Mouse (Mus musculus) liver, embryonic 14.5 days (tissue): Measurements from ENCODE around the gene Oas1h. TPM values are rescaled to one million over a fixed set of nuclear protein-coding genes. Genes with fewer than 3 reads are reported as not detected.

Source experiments
- ATAC-seq: fragments of 200-750 bp; cut with Nextera tagmentation; 2 replicates; pipeline ENCODE4 v1.8.0; 2017; ENCODE audit warnings: moderate number of reproducible peaks, mild to moderate bottlenecking, moderate library complexity; ENCODE audit not compliant: insufficient read depth
- DNase-seq, 3 experiments: peaks; one replicate each; pipeline ENCODE4 v3.0.0-alpha.2; 2012 to 2013; ENCODE audit warnings: low read depth in 3 of 3, low spot score in 3 of 3
- H3K27ac ChIP-seq: fragments of 300-500 bp; sonication (generic); 2 replicates; pipeline ENCODE4 v1.5.1; 2014; ENCODE audit warnings: moderate library complexity, mild to moderate bottlenecking, control low read depth, inconsistent platforms
- H3K27me3 ChIP-seq: fragments of 300-500 bp; sonication (generic); 2 replicates; pipeline ENCODE4 v1.6.1; 2014; ENCODE audit warnings: mild to moderate bottlenecking, low read length, moderate library complexity; ENCODE audit not compliant: control insufficient read depth, insufficient read depth
- H3K36me3 ChIP-seq: fragments of 300-500 bp; sonication (generic); replicated peaks from 2 replicates; pipeline ENCODE4 v1.6.1; 2014; ENCODE audit warnings: low read depth; ENCODE audit not compliant: control insufficient read depth, insufficient read depth
- H3K4me1 ChIP-seq, 2 experiments: fragments of 200-500 bp in 1 of 2; fragments of 300-500 bp in 1 of 2; sonication (generic) in 1 of 2; replicated peaks; 2 replicates each; pipeline ENCODE4 v1.6.1; 2012 to 2014; ENCODE audit warnings: antibody characterized with exemption in 1 of 2, inconsistent platforms in 1 of 2, low read length in 1 of 2; ENCODE audit not compliant: control insufficient read depth in 2 of 2, insufficient read depth in 2 of 2
- H3K4me2 ChIP-seq: fragments of 300-500 bp; sonication (generic); 2 replicates; pipeline ENCODE4 v1.6.1; 2014; ENCODE audit warnings: low read depth, mild to moderate bottlenecking, control low read depth, moderate library complexity
- H3K4me3 ChIP-seq, 2 experiments: fragments of 200-500 bp in 1 of 2; fragments of 300-500 bp in 1 of 2; sonication (generic) in 1 of 2; 2 replicates each; pipeline ENCODE4 v1.5.1; 2012 to 2014; ENCODE audit warnings: low read depth in 2 of 2, low read length in 2 of 2, mild to moderate bottlenecking in 2 of 2, control low read depth in 1 of 2, inconsistent platforms in 1 of 2, moderate library complexity in 1 of 2; ENCODE audit not compliant: insufficient read depth in 1 of 2
- H3K9ac ChIP-seq: fragments of 300-500 bp; sonication (generic); replicated peaks from 2 replicates; pipeline ENCODE4 v1.6.1; 2014; ENCODE audit warnings: mild to moderate bottlenecking, control low read depth, moderate library complexity
- H3K9me3 ChIP-seq: fragments of 300-500 bp; sonication (generic); 2 replicates; pipeline ENCODE4 v1.6.1; 2016; ENCODE audit warnings: low read length, mixed read lengths; ENCODE audit not compliant: control insufficient read depth
- CTCF ChIP-seq: IDR thresholded peaks from 2 replicates; pipeline ENCODE4 v1.5.1; 2016; ENCODE audit warnings: antibody characterized with exemption, low read depth, control low read depth
- EP300 ChIP-seq: IDR thresholded peaks from 2 replicates; pipeline ENCODE4 v1.6.1; 2016; ENCODE audit warnings: antibody characterized with exemption, low read depth
- WGBS: fragments of 180-500 bp; shearing (Covaris S2); extraction: QIAGEN DNeasy Blood & Tissue Kit; methylation state at CpG from one replicate; pipeline ENCODE4 v1.1.7; 2014; ENCODE audit not compliant: insufficient replicate concordance; 5-methylcytosine and 5-hydroxymethylcytosine counted together
- microRNA-seq: library from miRNA; unstranded; fragments of <30 nt; microRNA quantifications from one replicate; pipeline ENCODE4, GENCODE M21; 2016
- polyA plus RNA-seq, 2 experiments: library from polyadenylated mRNA; depleted of rRNA in 1 of 2; stranded (reverse) in 1 of 2; unstranded in 1 of 2; fragments of >200 nt; fragmentation: Nextera tagmentation in 1 of 2; extraction: Ambion mirVana in 1 of 2; gene quantifications; 2 replicates each; pipeline versions ENCODE4 v1.2.1 to v1.2.3; 2012 to 2014

Gene Oas1h
- polyA plus RNA-seq, 2 experiments = not detected

DNA sequence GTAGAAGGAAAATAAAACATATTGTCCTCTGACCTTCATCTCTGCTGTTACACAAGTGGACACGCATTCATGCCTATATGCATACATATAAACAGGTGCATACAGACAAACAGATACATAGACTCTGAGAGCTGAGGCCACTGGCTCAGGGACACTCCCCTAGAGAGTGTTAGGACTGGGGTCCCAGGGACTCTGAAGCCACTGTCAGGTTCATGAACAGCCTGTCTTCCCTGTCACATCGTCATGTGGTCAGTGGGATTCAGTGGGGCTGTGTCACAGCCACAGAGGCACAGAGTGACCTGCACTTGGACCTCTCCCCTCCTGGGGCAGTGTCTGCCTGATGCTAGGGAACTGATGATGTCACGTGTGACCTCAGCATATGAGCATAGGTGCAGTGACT lies 59.1 kb downstream of the Oas1h start:
- Histone ChIP-seq H3K9me3 (no peaks in the 10 kb centered on the region), H3K36me3 (no peaks in the 10 kb centered on the region), H3K4me3 (no peak overlapping the region), H3K27ac (no peak overlapping the region), H3K27me3 (no peaks in the 10 kb centered on the region), H3K4me1 (no peaks in the 10 kb centered on the region), H3K4me2 (no peak overlapping the region), H3K9ac (no peak overlapping the region)
- DNase-seq (no peak), ATAC-seq (no peak)
- TF ChIP-seq CTCF (no peak), EP300 (no peak)
- WGBS = 52% methylated on average over 3 of the region's 3 CpGs

Small RNA genes within 50 kb of the gene (microRNA-seq; reads per million reads assigned to microRNA genes)
- not detected for gene Gm22907

Other genes starting within 250 kb of the Oas1h start
- gene Rita1, start 248.8 kb upstream of the Oas1h start, polyA plus RNA-seq (2012; rRNA removed) = 5.2 and 5.9 TPM in 2 replicates
- 2.1 and 2.8 TPM in 2 replicates for gene Rita1, start 248.8 kb upstream of the Oas1h start, polyA plus RNA-seq (2014; fragmentation: Nextera tagmentation; extraction: Ambion mirVana)
- gene Ddx54, start 248.7 kb upstream of the Oas1h start, polyA plus RNA-seq (2012; rRNA removed) = 9.9 and 12.4 TPM in 2 replicates
- gene Ddx54, start 248.7 kb upstream of the Oas1h start, polyA plus RNA-seq (2014; fragmentation: Nextera tagmentation; extraction: Ambion mirVana) = 9.9 and 10.1 TPM in 2 replicates
- gene Cfap73, start 227.2 kb upstream of the Oas1h start, polyA plus RNA-seq (2012; rRNA removed) = not detected in 2 replicates
- not detected in 2 replicates for gene Cfap73, start 227.2 kb upstream of the Oas1h start, polyA plus RNA-seq (2014; fragmentation: Nextera tagmentation; extraction: Ambion mirVana)
- gene Rasal1, start 212.6 kb upstream of the Oas1h start, polyA plus RNA-seq (2012; rRNA removed) = 0.10 and 0.18 TPM in 2 replicates
- 0.17 TPM in 1 of 2 replicates, not detected in the other for gene Rasal1, start 212.6 kb upstream of the Oas1h start, polyA plus RNA-seq (2014; fragmentation: Nextera tagmentation; extraction: Ambion mirVana)
- 0.03 and 0.41 TPM in 2 replicates for gene Dtx1, start 149.5 kb upstream of the Oas1h start, polyA plus RNA-seq (2012; rRNA removed)
- 0.05 TPM in 1 of 2 replicates, not detected in the other for gene Dtx1, start 149.5 kb upstream of the Oas1h start, polyA plus RNA-seq (2014; fragmentation: Nextera tagmentation; extraction: Ambion mirVana)
- gene Oas2, start 111.6 kb upstream of the Oas1h start, polyA plus RNA-seq (2012; rRNA removed) = 0.81 and 1.1 TPM in 2 replicates
- 0.47 and 0.54 TPM in 2 replicates for gene Oas2, start 111.6 kb upstream of the Oas1h start, polyA plus RNA-seq (2014; fragmentation: Nextera tagmentation; extraction: Ambion mirVana)
- 0.18 and 0.31 TPM in 2 replicates for gene Oas3, start 83.8 kb upstream of the Oas1h start, polyA plus RNA-seq (2012; rRNA removed)
- gene Oas3, start 83.8 kb upstream of the Oas1h start, polyA plus RNA-seq (2014; fragmentation: Nextera tagmentation; extraction: Ambion mirVana) = 0.03 and 0.23 TPM in 2 replicates
- gene Oas1e, start 65.9 kb upstream of the Oas1h start, polyA plus RNA-seq (2012; rRNA removed) = not detected in 2 replicates
- not detected in 2 replicates for gene Oas1e, start 65.9 kb upstream of the Oas1h start, polyA plus RNA-seq (2014; fragmentation: Nextera tagmentation; extraction: Ambion mirVana)
- 0.21 TPM in 2 replicates for gene Oas1c, start 48.9 kb upstream of the Oas1h start, polyA plus RNA-seq (2012; rRNA removed)
- gene Oas1c, start 48.9 kb upstream of the Oas1h start, polyA plus RNA-seq (2014; fragmentation: Nextera tagmentation; extraction: Ambion mirVana) = 0.08 and 0.27 TPM in 2 replicates
- not detected in 2 replicates for gene Oas1f, start 14.1 kb upstream of the Oas1h start, polyA plus RNA-seq (2012; rRNA removed)
- not detected in 2 replicates for gene Oas1f, start 14.1 kb upstream of the Oas1h start, polyA plus RNA-seq (2014; fragmentation: Nextera tagmentation; extraction: Ambion mirVana)
- gene Oas1g, start 26.2 kb downstream of the Oas1h start, polyA plus RNA-seq (2012; rRNA removed) = 0.42 and 0.56 TPM in 2 replicates
- gene Oas1g, start 26.2 kb downstream of the Oas1h start, polyA plus RNA-seq (2014; fragmentation: Nextera tagmentation; extraction: Ambion mirVana) = 0.46 and 0.66 TPM in 2 replicates
- 1.6 and 1.7 TPM in 2 replicates for gene Oas1a, start 46.1 kb downstream of the Oas1h start, polyA plus RNA-seq (2012; rRNA removed)
- gene Oas1a, start 46.1 kb downstream of the Oas1h start, polyA plus RNA-seq (2014; fragmentation: Nextera tagmentation; extraction: Ambion mirVana) = 2.2 and 2.4 TPM in 2 replicates
- gene Oas1d, start 53.1 kb downstream of the Oas1h start, polyA plus RNA-seq (2012; rRNA removed) = not detected in 2 replicates
- gene Oas1d, start 53.1 kb downstream of the Oas1h start, polyA plus RNA-seq (2014; fragmentation: Nextera tagmentation; extraction: Ambion mirVana) = not detected in 2 replicates
- 0.03 TPM in 1 of 2 replicates, not detected in the other for gene Rph3a, start 148.7 kb downstream of the Oas1h start, polyA plus RNA-seq (2012; rRNA removed)
- not detected in 2 replicates for gene Rph3a, start 148.7 kb downstream of the Oas1h start, polyA plus RNA-seq (2014; fragmentation: Nextera tagmentation; extraction: Ambion mirVana)